Mouse (Mus musculus) lung, adult 2 months (tissue): ENCODE measurements at regions not wholly inside any gene's neighbourhood (a gene's known extent, or its start where the extent isn't known, plus 50 kb on each side); places are given as distances from the start of the nearest gene placed in this dataset.

Experiments used
- CTCF ChIP-seq: fragments of 200-500 bp; IDR thresholded peaks from 2 replicates; pipeline ENCODE4 v1.5.1; 2011; ENCODE audit warnings: mild to moderate bottlenecking, low read length, control low read depth; ENCODE audit not compliant: insufficient read depth
- POLR2A ChIP-seq: fragments of 200-500 bp; IDR thresholded peaks from 2 replicates; pipeline ENCODE4 v1.6.1; 2011; ENCODE audit warnings: low read depth, mild to moderate bottlenecking, control low read depth, low read length, borderline replicate concordance; ENCODE audit errors: extremely low read depth

DNA sequence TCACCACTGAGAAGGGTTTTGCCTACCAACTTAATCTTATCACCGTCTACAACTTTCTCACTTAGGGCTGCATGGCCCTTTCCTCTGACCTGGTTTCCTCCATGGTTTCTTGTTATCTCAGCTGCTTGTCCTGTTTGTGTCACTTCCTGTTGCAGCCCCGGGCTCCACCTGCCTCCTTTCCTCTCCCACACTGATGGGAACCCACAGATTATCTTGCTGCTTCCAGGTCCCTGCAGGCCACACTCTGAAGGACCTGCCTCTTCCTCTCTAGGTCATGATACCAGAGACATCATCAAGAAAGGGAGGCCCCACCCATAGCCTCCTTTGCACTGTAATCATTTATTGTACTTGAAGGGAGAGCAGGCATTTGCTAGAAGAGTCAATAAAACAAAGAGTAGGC lies 184.4 kb upstream of the Tnp1 start:
- TF ChIP-seq POLR2A: no peak
- TF ChIP-seq CTCF: no peak
